Mouse (Mus musculus) brain, adult 2 months (tissue): ENCODE data around the gene Gm21987.

ENCODE experiments used
- DNase-seq: peaks from one replicate; pipeline ENCODE4 v3.0.0; 2011; ENCODE audit warnings: low read depth, low spot score

Gm21987 gene

DNA sequence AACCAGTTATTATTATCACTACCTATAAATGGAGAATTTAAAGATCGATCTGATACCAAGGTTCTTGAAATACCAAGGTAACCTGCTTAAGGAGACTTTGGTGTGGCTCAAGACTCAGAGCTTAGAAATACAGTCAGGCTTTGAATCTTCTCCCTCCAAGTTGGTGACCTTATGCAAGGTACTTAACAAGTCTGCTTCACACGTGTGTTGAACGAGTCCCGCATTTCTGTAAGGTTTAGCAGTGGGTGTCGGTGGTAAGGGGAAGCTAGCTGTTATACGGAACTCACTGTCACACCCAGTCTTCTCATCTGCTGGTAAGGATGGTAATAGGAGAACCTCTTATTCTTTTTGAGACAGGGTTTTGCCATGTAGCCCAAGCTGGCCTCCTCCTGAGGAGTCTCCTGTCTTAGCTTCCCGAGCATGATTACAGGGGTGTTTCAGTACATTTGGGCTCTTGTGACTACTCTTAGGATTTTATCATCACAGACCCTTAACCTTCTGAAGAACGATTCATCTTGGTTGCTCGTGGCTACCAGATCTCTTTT is 1.4 kb downstream of the Gm21987 start:
- no peak for DNase-seq

DNA sequence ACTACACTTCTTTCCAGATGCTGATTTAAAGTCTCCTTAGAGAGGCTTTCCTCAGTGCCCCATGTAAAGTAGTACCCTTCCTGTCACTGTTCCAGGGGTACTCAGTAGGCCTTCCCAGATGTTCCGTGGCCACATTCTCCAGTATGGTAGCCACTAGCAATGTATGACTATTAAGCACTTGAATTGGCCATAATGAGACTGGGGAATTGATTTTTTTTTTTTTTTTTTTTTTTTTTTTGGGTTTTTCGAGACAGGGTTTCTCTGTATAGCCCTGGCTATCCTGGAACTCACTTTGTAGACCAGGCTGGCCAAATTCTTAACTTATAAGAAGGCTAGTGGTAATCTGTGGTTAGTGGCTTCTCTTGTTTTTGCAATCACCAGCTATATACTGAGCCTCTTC is 3.0 kb downstream of the Gm21987 start:
- DNase-seq, result no peak

DNA sequence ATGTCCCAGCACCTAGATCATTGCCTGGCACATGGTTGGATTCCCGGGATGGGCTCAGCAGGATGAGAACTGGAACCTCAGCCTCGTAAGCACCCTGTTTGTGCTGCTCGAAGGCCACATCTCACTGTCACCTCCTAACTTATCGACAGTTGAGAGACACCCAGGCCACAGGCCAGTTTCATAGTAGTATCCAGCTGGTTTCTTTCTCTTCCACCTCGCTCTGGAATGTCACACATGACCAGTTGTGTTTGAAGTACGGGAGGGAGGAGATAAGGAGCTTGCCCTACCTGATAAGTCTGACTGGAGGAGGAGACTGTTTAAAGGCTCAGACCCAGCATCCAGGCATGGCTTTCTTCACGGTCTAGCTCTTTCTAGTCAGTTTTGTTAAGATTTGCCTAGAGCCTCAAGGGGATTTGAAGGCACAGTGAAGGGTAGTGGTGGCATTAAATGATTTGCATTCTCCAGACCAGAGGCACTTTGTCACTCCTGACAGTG is 3.6 kb downstream of the Gm21987 start:
- no peak for DNase-seq

DNA sequence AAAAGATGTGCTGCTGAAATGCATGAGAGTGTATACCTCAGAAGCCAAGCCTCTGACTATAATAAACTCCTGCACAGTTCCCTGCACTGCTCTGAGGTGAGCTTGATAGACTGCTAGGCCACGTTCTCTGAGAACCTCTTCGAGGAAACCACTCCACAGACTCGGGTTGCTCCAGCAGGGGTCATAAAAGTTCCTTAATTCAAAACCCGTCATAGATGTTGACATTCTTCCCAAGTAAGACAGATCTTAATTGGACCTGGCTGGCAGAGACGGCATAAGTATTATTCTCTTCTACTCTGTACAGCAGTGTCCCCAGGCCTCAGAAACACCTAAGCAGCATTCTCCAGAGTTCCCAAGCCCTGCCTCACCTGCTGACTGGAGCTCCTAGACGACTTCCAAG is 4.1 kb downstream of the Gm21987 start:
- DNase-seq, result no peak

DNA sequence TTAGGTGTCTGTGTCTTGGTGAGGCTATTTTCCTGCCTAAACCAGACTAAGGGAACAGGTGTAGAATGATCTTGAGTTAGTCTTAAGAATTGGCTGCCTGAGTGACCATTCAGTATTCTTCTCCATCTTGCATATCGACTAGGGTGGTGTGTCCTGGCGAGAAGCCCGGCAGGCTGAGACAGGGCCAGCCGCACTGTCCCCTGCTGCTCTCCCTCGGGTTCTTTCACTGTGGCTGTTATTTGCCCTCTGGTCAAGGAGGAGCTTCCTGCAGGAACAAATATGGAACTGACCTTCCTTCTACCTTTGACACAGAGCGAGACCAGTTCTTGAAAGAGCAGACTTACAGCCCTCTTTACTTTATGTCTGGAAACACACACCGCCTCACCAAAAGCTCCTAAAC is 5.2 kb downstream of the Gm21987 start:
- no peak for DNase-seq

DNA sequence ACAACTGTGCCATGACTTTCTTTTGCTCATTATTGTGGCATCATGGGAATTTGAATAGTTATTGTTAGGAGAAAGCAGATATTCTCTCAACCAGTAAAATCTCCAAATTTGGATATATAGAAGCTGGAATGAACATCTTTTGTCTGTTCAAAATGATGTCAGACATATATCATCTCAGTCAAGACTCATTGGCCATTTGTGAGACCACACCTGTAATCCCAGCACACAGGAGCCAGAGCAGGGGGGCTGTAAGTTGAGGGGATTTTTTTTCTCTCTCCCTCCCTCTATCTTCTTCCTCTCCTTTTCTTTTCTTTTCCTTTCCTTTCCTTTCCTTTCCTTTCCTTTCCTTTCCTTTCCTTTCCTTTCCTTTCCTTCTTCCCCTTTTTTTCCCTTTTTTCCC is 6.0 kb downstream of the Gm21987 start:
- DNase-seq, result no peak

DNA sequence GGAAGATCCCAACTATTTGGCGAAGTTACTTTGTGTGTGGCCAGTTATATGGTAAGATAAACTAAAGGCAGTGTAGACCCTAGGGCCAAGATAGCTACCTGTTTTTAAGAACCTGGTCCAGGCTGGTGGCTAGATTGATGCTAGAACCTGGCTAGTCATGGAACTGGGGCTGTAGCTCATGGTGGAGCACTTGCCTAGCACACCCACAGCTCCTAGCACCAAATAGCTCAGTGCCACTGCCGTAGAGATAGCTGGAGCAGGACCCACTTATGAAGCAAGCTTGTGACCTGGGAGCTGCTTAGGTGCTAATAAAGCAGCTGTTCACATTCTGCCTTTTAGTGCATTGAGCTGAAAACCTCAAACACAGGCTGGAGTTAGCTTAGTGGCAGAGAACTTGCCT is 6.8 kb downstream of the Gm21987 start:
- no peak for DNase-seq

DNA sequence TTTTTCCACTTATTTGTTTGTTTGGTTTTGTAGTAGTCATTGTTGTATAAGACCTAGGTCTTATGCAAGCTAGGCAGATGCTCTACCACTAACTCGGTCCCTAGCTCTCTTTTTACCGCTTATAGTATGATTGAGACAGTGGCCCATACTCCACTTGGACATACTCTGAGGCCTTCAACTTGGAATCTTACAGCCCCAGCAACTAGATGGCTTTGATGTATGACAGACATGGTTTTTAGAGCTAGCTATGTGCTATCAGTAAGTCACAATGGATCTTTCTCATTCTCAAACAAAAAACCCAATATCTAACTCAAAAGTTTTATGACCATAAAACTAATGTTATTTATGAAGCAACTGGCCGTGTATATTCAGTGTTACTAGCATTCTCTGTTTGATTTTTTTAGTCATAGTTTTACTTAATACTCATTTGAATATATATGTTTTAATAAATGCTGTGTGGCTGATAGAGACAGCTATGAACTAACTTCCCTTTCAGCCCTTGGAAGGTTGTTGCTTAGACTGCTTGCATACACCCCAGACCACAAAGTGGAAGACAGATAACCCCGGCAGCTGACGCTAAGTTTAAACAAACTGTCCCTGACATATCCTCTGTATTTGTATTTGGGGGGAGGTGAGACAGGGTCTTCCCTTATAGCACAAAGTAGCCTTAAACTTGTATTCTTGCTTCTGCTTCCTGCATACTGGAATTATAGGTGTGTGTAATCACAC is 7.5 kb downstream of the Gm21987 start:
- no peak for DNase-seq

DNA sequence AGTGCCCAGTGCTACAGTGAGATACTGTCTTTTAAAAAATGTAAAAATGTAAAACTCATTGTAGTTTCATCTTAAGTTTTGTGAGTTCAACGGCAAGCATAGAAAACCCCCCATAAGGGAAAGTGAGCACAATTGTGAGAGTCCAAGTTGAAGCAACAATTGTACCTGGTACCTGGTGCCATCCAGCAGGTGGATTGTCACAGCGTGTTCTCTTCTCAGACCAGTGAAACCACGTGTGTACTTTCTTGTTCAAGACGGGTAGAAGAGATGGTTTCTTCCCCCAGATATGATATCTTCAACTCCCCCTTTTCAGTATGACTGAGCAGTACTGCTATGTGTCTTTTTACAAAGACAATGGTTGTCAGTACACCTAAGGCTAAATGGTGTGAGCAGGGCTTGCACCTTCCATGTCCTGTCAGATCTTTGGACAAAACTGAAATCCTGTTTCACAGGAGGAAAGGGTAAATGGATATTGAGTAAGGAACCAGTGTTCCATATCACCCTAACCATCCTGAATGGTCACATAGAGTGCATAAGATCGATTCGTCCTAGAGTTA is 11.5 kb downstream of the Gm21987 start:
- no peak for DNase-seq

DNA sequence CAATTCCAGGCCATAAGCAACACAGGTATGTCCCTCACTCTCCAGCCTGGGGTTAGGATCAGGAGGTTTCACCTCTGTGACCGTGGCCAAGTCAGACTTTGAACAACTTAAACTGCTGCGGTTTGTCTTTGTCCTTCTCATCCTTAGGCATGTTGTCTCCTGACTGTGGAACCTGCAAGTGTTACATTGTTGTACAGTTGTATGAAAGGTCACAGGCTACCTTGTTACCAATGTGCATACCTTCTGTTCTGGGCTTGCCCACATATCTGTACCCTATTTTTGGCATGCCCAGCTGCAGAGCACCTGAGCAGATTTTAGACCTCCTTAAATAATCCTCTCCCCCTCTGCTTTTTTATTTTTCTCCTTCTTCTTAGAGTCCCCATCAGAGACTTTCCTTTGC is 12.4 kb downstream of the Gm21987 start:
- DNase-seq, result no peak

DNA sequence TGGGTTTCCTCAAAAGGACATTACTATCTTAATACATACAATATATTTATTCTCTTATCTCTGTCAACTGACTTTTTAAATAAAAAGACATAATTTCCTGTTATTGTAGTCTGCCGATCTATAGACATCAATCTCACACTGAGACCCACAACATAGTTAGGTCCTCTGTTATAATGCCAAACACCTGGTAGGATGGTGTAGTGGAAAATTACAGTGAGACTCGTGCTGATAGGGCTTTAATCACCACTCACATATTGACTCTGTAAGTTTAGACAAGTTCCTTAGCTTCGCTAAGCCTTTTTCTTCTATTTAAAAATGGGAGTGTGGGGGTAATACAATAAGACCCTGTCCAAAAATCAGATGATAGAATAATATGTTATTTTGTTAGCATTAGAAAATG is 13.0 kb downstream of the Gm21987 start:
- no peak for DNase-seq

DNA sequence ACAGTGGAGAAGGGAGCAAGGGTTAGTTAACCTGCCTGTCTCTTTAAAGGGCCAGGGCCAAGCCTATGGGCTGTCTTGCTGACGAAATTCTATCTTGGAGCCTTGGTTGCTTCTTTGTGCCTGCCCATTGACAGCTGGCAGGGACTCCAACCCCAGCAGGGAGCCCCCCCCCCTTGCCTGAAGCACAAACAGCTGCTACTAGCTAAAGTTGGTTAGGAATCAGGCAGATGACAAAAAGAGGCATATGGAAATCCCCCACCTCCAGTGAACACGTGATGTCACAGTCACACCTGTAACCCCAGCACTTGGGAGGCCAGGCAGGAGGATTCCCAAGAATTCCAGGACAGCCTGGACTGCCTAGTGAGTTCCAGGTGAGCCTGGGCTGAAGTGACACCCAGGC is 13.5 kb downstream of the Gm21987 start:
- no peak for DNase-seq

DNA sequence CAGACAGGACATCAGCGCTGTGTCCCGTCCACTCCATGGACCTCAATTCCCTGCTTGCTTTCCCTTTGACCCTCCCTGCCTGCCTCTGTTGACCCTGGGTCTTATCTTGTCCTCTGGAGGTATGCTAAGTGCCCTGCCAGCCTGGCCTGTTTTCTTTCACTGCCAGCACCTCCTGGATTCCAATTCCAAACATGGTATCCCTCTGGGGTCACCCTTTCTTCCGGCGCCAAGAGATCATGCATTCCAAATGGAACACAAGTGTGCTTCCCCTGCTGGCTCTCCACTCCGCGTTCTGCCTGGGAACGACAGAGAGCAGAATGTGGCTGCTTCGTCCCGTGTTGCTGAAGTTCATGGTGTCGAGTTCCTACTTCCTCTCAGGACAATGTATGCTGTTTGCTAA is 15.1 kb downstream of the Gm21987 start, which contains the start of gene Popdc2:
TSS of gene Popdc2 (plus strand) at position 277 of the 400 bp plus-strand sequence.
- DNase-seq, result no peak

DNA sequence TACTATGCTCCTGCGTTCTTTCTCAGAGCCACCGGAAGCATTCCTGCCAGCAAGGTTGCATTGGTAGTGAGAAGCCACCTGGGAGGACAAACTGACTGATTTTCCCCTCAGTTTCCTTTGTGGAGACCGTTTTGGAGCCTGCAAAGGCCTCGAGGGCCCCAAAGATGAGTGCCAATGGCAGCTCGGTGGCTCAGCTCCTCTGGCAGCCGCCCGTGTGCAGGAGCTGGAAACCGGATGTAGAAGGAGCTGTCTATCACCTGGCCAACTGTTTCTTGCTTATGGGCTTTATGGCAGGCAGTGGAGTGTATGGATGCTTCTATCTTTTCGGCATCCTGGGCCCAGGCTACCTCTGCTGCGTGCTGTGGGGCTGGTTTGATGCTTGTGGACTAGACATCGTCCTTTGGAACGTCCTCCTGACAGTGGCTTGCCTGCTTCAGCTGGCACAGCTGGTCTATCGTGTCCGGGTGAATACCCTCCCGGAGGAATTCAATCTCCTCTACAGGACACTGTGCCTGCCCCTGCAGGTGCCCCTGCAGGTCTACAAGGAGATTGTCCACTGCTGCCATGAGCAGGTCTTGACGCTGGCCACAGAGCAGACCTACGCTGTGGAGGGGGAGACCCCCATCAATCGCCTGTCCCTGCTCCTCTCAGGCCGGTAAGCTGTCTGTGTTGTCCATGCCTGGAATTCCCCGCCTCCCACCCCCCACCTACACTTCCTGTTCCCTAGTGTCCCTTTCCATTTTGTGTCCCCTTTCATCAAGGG is 15.8 kb downstream of the Gm21987 start:
- DNase-seq, result no peak

DNA sequence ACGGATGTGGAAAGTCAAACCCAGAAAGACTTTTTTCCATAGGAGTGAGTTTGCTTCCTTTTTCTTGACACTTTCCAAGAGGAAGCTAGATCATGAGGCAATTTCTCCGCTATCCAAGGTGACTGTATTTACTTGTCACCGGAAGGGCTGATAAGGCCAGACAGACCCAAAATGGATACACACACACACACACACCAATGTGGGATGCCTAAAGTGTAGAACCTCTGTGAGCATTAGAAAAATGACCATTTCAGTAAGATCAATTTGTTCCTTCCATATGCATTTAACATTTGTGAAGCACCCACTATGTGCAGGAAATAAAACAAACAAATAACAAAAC is 16.4 kb downstream of the Gm21987 start:
- no peak for DNase-seq

DNA sequence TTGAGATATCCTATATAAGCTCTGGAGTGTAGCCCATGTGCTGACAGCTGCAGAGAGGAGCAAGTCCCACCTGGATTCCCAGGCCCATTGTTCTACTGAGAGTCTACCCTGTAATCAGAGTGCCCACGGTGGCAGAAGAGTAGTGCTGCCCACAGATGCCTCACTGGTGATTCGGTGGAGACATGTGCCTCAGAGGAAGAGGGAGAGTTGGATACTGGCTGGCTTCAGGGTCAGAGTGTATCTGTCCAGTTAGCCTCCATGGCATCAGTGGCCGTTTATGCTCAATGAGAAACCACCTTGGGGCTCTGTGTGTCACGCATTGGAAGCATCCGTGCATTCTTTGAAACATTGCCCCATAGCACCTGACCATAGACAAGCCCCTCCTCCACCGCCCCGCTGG is 16.8 kb downstream of the Gm21987 start:
- DNase-seq, result no peak

DNA sequence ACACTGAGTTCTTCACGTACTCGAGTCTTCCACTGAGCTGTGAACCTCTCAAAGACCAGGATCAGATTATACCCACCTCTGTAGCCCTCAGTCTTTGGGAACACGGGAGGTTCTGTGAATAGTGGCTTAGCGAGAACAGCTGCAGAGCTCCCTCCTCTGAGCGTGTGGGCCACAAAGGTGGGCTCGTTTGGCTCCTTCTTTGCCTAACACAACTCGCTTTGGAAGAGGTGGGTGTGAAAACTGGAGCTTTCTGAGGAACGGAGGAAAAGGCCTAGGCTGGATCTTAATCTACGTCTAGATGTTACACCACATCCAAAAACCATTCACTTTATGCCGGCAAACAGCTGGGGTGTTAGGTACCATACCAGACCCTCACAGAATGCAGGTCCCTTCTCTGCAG is 18.6 kb downstream of the Gm21987 start:
- DNase-seq, result peak; percentile 65

DNA sequence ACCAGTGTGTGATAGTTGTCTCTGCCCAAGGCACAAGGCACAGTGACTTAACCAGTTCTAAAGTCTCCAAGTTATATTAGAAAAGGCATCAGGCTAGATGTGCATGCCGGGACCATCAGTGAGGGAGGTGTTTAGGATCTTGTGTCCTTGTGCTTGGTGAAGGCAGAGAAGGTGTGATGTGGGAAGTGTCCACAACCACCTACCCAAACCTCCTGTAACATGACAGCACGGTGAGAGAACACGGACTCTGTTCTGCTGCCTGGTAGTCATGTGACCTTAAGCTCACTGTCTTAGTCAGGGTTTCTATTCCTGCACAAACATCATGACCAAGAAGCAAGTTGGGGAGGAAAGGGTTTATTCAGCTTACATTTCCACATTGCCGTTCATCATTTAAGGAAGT is 19.4 kb downstream of the Gm21987 start:
- peak; percentile 59 for DNase-seq

DNA sequence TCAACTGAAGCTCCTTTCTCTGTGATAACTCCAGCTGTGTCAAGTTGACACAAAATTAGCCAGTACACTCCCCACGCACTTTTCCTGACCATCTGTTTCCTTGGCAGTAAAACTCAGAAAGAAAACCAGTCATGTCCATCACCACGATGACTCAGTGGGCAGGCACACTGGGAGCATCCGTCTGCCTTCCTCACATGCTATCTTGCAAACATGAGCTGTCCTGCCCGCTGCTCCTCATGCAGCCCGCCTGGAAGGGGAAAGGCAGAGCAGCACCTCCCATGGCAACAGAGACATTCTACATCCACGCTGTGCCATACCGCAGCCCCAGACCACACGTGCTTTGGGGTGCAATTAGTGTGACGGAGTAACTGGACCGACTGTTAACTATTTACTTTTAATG is 21.5 kb downstream of the Gm21987 start:
- DNase-seq, result peak; percentile 94

DNA sequence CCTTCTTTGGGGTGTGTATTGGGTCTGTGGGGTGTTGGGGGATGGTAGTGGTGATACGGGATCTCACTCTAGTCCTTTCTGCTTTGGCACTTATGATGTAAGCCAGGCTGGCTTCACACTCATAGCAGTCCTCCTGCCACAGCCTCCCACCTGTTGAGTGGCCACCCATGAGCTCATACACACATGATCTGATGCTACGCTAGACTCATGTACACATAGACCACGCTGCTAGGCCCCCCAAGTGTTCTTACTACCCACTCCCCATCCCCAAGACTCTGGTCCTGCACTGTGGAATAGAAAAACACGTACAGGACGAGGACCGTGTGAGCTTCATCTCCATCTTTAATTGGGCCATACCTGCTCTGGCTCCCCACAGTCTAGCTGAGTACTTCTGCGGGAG is 22.2 kb downstream of the Gm21987 start:
- no peak for DNase-seq

DNA sequence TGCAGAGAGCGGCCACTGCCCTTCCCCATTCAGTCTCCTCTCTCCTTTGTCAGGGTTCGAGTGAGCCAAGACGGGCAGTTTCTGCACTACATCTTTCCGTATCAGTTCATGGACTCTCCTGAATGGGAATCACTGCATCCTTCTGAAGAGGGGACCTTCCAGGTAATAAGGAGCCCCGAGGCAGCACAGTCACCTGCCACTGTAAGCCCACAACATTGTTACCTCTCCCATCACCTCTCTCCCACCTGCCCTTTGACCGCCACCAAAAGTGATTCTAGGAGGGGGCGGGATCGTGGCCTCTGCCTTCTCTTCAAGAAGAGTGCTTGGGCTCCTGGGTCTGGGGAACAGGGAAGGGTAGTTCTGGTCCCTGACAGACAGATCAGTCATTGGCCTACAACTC is 22.6 kb downstream of the Gm21987 start:
- DNase-seq, result no peak

DNA sequence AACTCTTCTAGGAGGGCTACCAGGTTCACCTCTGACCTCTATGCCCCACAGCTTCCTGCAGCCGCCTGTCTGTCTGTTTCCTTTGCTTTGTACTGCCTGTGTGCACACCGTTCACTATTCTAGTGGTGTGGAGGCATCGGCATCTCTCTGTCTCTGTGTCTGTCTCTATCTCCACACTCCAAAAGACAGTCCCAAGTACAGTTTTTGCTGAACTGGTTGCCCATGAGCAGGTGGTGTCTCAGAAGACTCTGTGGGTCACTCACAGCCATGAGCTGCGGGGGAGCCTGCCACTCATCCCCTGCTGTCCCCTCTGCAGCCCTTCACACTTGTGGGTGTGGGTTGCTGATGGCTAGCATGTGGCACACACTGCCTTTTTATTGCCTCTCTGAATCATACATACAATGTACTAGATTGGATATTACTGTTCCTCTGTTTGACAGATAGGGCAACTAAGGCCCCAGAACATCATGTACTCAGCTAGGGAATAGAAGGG is 23.2 kb downstream of the Gm21987 start:
- DNase-seq, result no peak
